Mouse (Mus musculus) bone marrow macrophage, adult 2 months (primary cell): Measurements from ENCODE around the gene Gadd45g. TPM values are rescaled to one million over a fixed set of nuclear protein-coding genes. Genes with fewer than 3 reads are reported as not detected.

Experiments used
- H3K27ac ChIP-seq: 2 replicates; pipeline ENCODE4 v1.5.1; 2012; ENCODE audit warnings: low read depth, low read length; ENCODE audit not compliant: insufficient read depth
- H3K4me1 ChIP-seq: 2 replicates; pipeline ENCODE4 v1.6.1; 2012; ENCODE audit warnings: low read length; ENCODE audit not compliant: control insufficient read depth, insufficient read depth
- H3K4me3 ChIP-seq: 2 replicates; pipeline ENCODE4 v1.5.1; 2012; ENCODE audit warnings: mild to moderate bottlenecking, low read length, moderate library complexity; ENCODE audit not compliant: insufficient read depth
- CTCF ChIP-seq: IDR thresholded peaks from 2 replicates; pipeline ENCODE4 v1.5.1; 2012; ENCODE audit warnings: low read depth, mild to moderate bottlenecking, low read length, moderate library complexity
- POLR2A ChIP-seq: IDR thresholded peaks from 2 replicates; pipeline ENCODE4 v1.6.1; 2012; ENCODE audit warnings: mild to moderate bottlenecking, low read depth, low read length, borderline replicate concordance
- polyA plus RNA-seq: library from polyadenylated mRNA; stranded (reverse); fragments of >200 nt; gene quantifications from 2 replicates; pipeline ENCODE4 v1.2.4, GENCODE M21; 2012; ENCODE audit not compliant: missing spikeins, insufficient read depth, insufficient read length

Gene Gadd45g
- polyA plus RNA-seq, 1 experiment, result 5.5 TPM

DNA sequence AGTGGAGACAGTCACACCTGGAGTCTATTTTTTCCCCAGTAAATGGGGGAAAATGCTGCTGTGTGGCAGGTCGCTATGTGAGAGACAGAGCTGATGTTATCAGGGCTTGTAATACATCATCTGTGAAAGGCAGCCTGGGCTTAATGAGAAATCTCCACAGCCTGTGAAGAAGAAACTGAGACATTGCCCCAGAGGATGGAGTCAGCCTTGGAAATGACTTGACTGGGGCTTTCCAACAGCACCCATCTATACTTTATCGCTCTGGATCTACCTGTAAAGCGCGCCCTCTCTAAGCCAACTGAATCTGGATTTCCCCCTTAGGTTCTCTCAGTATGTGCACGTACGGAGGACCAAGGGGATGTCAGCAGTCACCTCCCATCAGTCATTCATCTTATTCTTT, 31.8 kb upstream of the Gadd45g start:
- TF ChIP-seq POLR2A (no peak), CTCF (no peak)
- no peak overlapping the region for H3K27ac ChIP-seq
- H3K4me3 ChIP-seq, result no peak overlapping the region
- H3K4me1 ChIP-seq, result peaks cover 26% of the 10 kb centered on the region

- TF ChIP-seq CTCF (0 out of 2 replicates have a peak, but pooled peaks have one; percentile 11), POLR2A (no peak)
- Histone ChIP-seq H3K4me3 (no peak overlapping the region), H3K4me1 (peaks cover 26% of the 10 kb centered on the region), H3K27ac (no peak overlapping the region)
Observed at GRCm38 (mm10) chr13:51815865-51816504, 30.5 kb upstream of the Gadd45g start.

- peaks cover 26% of the 10 kb centered on the region for H3K4me1 ChIP-seq
- TF ChIP-seq POLR2A (no peak), CTCF (no peak)
- H3K27ac ChIP-seq, result no peak overlapping the region
- no peak overlapping the region for H3K4me3 ChIP-seq
Observed at GRCm38 (mm10) chr13:51816559-51817041, 29.9 kb upstream of the Gadd45g start.

GRCm38 (mm10) chr13:51818170-51818943, 28.1 kb upstream of the Gadd45g start:
- TF ChIP-seq POLR2A (no peak), CTCF (no peak)
- Histone ChIP-seq H3K4me1 (peaks cover 26% of the 10 kb centered on the region), H3K4me3 (no peak overlapping the region), H3K27ac (no peak overlapping the region)

DNA sequence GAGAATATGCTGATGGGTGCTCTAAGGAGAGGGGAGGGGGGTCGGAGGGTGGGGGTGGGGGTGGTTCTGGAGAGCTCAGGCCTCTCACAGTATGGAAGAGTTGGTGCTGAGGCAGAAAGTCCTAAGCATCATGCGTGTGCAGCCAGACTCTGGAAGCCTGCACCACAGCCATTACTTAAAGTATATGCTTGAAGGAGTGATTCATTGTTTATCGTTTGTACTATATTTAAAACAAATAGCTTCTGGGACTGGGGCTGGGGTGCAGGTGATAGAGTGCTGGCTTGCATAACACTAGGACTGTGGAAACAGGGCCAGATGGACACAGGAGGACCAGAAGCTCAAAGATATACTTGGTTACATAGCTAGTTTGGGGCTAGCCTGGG, 27.5 kb upstream of the Gadd45g start:
- no peak for TF ChIP-seq POLR2A
- TF ChIP-seq CTCF, result no peak
- peaks cover 28% of the 10 kb centered on the region for H3K4me1 ChIP-seq
- no peak overlapping the region for H3K4me3 ChIP-seq
- no peak overlapping the region for H3K27ac ChIP-seq

GRCm38 (mm10) chr13:51819351-51819750, 27.1 kb upstream of the Gadd45g start:
- no peak overlapping the region for H3K4me3 ChIP-seq

GRCm38 (mm10) chr13:51821988-51822387, 24.5 kb upstream of the Gadd45g start:
- Histone ChIP-seq H3K4me3 (no peak overlapping the region), H3K4me1 (peaks cover 19% of the 10 kb centered on the region), H3K27ac (no peak overlapping the region)
- TF ChIP-seq POLR2A, result no peak
- no peak for TF ChIP-seq CTCF

More at GRCm38 (mm10) chr13:51819351-51819750, 27.1 kb upstream of the Gadd45g start:
- peaks cover 29% of the 10 kb centered on the region for H3K4me1 ChIP-seq
- TF ChIP-seq CTCF (no peak), POLR2A (no peak)
- no peak overlapping the region for H3K27ac ChIP-seq

DNA sequence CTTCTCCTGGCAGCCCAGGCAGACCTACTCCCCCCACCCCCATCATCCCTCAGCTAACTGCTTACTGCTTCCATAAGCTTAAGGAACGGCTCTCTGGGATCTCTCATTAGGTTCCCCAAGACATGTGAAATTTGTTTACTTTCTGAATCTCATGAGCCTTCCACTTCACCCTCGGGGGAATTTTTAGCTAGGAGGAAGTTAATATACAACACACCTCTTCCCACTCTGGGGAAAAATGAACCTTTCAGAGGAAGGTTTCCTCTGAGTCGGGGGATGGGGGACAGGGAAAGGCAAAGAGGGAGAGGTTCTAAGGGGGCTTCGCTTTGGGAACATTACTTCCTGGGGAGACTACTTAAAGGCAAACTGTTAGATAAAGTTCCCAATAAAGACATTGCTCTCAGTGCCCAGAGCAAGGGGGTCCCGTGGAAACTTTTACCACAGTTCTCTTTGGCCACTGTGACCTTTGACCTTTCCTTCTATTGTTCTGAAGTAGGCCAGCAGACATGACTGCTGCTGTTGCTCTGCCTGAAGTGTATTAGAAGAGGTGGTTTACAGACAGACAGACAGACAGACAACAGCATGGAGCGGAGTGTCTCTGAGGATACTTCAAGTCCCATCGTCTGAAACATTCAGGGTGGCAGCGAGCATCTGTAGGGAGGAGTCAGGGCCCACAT, 22.5 kb upstream of the Gadd45g start:
- no peak for TF ChIP-seq CTCF
- TF ChIP-seq POLR2A, result no peak
- H3K4me1 ChIP-seq, result peaks cover 8% of the 10 kb centered on the region
- no peak overlapping the region for H3K27ac ChIP-seq
- H3K4me3 ChIP-seq, result no peak overlapping the region

DNA sequence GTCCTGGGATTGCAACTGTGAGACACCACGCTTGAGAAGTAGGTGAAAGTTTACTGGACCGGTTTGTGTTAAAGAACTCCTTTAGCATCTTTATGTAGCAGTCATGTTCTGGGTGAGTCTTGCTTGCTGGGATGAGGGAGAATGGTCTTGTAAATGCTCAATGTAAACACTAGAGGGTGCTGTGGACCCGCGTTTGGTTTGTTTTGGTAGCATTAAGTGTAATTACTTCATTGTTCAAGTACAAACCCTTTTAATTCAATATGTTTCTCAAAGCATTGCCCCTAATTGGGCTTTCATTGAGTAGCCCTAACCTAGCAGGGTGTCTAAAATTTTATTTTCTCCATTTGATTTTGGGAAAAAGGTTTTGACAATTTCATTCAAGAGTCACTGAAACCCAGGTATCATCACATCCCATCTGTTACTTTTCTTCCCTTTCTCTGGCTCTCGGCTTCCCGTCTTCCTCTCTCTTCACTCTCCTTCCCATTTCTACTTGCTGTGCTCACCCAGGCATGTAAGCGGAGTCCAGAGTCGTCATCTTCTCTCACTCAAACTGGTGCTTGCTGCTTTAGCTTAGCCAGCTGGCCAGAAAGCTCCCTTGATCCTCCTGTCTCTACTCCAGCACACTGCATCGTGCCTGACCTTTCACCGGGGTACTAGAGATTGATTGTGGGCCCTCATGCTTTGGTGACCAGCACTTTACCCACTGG, 15.6 kb upstream of the Gadd45g start:
- no peak overlapping the region for H3K4me3 ChIP-seq
- peaks cover 5% of the 10 kb centered on the region; the same call in 1 of the 2 replicates for H3K4me1 ChIP-seq
- TF ChIP-seq POLR2A (no peak), CTCF (no peak)
- H3K27ac ChIP-seq, result no peak overlapping the region

DNA sequence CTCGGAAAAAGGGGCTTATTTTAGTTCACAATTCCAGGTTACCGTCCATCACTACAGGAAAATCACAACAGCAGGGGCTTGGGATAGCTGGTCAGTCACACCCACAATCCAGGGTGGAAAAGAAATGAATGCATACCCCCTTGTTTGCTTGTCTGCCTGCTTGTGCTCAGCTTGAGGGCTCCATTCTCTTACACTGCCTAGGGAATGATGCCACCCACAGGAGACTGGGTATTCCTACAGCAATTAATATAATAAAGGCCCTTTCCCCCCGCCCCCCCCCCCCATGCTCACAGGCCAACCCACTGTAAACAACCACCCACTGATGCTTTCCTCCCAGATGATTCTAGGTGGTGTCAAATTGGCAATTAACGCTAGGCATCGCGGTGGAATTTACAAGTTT, 14.0 kb upstream of the Gadd45g start:
- TF ChIP-seq CTCF (no peak), POLR2A (no peak)
- Histone ChIP-seq H3K4me1 (peaks cover 15% of the 10 kb centered on the region), H3K27ac (no peak overlapping the region), H3K4me3 (no peak overlapping the region)
